Mouse (Mus musculus) heart, postnatal 0 days (tissue): ENCODE measurements at regions not wholly inside any gene's neighbourhood (a gene's known extent, or its start where the extent isn't known, plus 50 kb on each side); places are given as distances from the start of the nearest gene placed in this dataset.

Source experiments
- CTCF ChIP-seq: IDR thresholded peaks from 2 replicates; pipeline ENCODE4 v1.5.1; 2016; ENCODE audit warnings: antibody characterized with exemption, control low read depth, low read depth
- EP300 ChIP-seq: IDR thresholded peaks from 2 replicates; pipeline ENCODE4 v1.6.1; 2016; ENCODE audit warnings: antibody characterized with exemption, low read depth

DNA sequence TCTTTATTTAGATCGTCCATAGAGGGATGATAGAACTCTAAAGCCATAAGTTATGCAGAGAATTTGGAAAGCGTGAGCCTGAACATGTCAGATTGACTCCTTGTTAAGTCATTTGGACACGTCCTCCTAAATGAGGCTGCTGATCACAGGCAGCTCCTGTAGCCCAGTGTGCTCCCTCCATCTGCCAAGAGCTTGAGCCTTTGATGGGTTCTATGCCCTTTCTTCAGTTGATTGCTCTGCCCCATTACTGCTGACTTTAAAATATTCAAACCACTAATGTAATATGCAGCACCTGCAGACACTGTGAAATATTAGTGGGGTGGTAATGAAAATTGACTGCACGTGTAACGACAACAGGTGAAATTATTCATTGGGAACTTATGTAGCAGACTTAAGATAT is 874.6 kb upstream of the Lcorl start:
- no peak for TF ChIP-seq CTCF
- TF ChIP-seq EP300 = no peak
